Mouse (Mus musculus) adrenal gland, postnatal 4 days (tissue): ENCODE results near the gene Dnaja4. TPM values are rescaled to one million over a fixed set of nuclear protein-coding genes. Genes with fewer than 3 reads are reported as not detected.

Experiments used
- DNase-seq, 2 experiments: peaks; one replicate each; pipeline ENCODE4 v3.0.0; 2021 to 2022; ENCODE audit warnings: low spot score in 2 of 2, mixed read lengths in 2 of 2
- total RNA-seq, 2 experiments: library from RNA; stranded (reverse); gene quantifications; 2 replicates each; pipeline ENCODE4 v1.2.3; 2021

Dnaja4 gene
- total RNA-seq, 2 experiments from 2014 or later = 10.4 to 12.3 TPM

- DNase-seq = peak; percentile 56 to 69
Measured at GRCm38 (mm10) chr9:54699345-54700173, 886 bp downstream of the Dnaja4 start.

- no peak for DNase-seq
Measured at GRCm38 (mm10) chr9:54700174-54700475, 1.5 kb downstream of the Dnaja4 start.

- no peak for DNase-seq
Measured at GRCm38 (mm10) chr9:54700746-54701145, 2.1 kb downstream of the Dnaja4 start.

- no peak for DNase-seq
Measured at GRCm38 (mm10) chr9:54702581-54702980, 3.9 kb downstream of the Dnaja4 start.

GRCm38 (mm10) chr9:54704361-54704760 is 5.7 kb downstream of the Dnaja4 start:
- DNase-seq = no peak

GRCm38 (mm10) chr9:54705561-54705960 is 6.9 kb downstream of the Dnaja4 start:
- DNase-seq = no peak

- no peak for DNase-seq
Measured at GRCm38 (mm10) chr9:54707288-54707999, 8.8 kb downstream of the Dnaja4 start.

GRCm38 (mm10) chr9:54708085-54708484 is 9.4 kb downstream of the Dnaja4 start:
- no peak for DNase-seq

- no peak for DNase-seq
Measured at GRCm38 (mm10) chr9:54715776-54716175, 17.1 kb downstream of the Dnaja4 start.

GRCm38 (mm10) chr9:54717527-54717926 is 18.9 kb downstream of the Dnaja4 start:
- no peak for DNase-seq

- no peak for DNase-seq
Measured at GRCm38 (mm10) chr9:54722156-54722555, 23.5 kb downstream of the Dnaja4 start.

- DNase-seq = no peak
Measured at GRCm38 (mm10) chr9:54722596-54722995, 23.9 kb downstream of the Dnaja4 start.

GRCm38 (mm10) chr9:54726315-54726714 is 27.6 kb downstream of the Dnaja4 start:
- DNase-seq = no peak

- DNase-seq = no peak
Measured at GRCm38 (mm10) chr9:54732122-54732521, 33.4 kb downstream of the Dnaja4 start.

GRCm38 (mm10) chr9:54733921-54734638 is 35.4 kb downstream of the Dnaja4 start, which contains the start of gene Wdr61:
Gene Wdr61 (minus strand): TSS chr9:54734519.
- peak; percentile 96 to 98 for DNase-seq

GRCm38 (mm10) chr9:54734639-54735252 is 36.1 kb downstream of the Dnaja4 start:
- DNase-seq = no peak

- no peak for DNase-seq
Measured at GRCm38 (mm10) chr9:54736284-54736701, 37.6 kb downstream of the Dnaja4 start.

GRCm38 (mm10) chr9:54738376-54738775 is 39.7 kb downstream of the Dnaja4 start:
- peak in 1 of 2 experiments; percentile 17 for DNase-seq

GRCm38 (mm10) chr9:54743891-54744290 is 45.2 kb downstream of the Dnaja4 start:
- no peak for DNase-seq

- no peak for DNase-seq
Measured at GRCm38 (mm10) chr9:54745740-54746370, 47.2 kb downstream of the Dnaja4 start.
